Mouse (Mus musculus): Measurements from ENCODE around the gene Ccnd1.
A peak's percentile ranks its signal among the peaks of the same experiment; 100 is the strongest.

The Ccnd1 gene

GRCm38 (mm10) chr7:144939344-144940002 lies at the start of gene Ccnd1:
Gene Ccnd1 (minus strand): TSS chr7:144939925.
- DNase-seq (ENCODE audit: extremely low read depth, insufficient read length, low spot score), result peak; percentile 88

GRCm38 (mm10) chr7:144988856-144989255 lies 49.1 kb upstream of the Ccnd1 start:
- DNase-seq (ENCODE audit: extremely low read depth, insufficient read length, low spot score), result no peak

- no peak for DNase-seq (ENCODE audit: extremely low read depth, insufficient read length, low spot score)
Measured at GRCm38 (mm10) chr7:144985100-144985499, 45.4 kb upstream of the Ccnd1 start.

GRCm38 (mm10) chr7:144982358-144983110 lies 42.8 kb upstream of the Ccnd1 start:
- peak; percentile 73 for DNase-seq (ENCODE audit: extremely low read depth, insufficient read length, low spot score)

- DNase-seq (ENCODE audit: extremely low read depth, insufficient read length, low spot score), result peak; percentile 82
Measured at GRCm38 (mm10) chr7:144981426-144982079, 41.8 kb upstream of the Ccnd1 start.

GRCm38 (mm10) chr7:144979814-144980213 lies 40.1 kb upstream of the Ccnd1 start:
- DNase-seq (ENCODE audit: extremely low read depth, insufficient read length, low spot score), result no peak

- no peak for DNase-seq (ENCODE audit: extremely low read depth, insufficient read length, low spot score)
Measured at GRCm38 (mm10) chr7:144977121-144977520, 37.4 kb upstream of the Ccnd1 start.

GRCm38 (mm10) chr7:144973461-144973860 lies 33.7 kb upstream of the Ccnd1 start:
- DNase-seq (ENCODE audit: extremely low read depth, insufficient read length, low spot score), result no peak

GRCm38 (mm10) chr7:144971769-144972168 lies 32.0 kb upstream of the Ccnd1 start:
- peak; percentile 58 for DNase-seq (ENCODE audit: extremely low read depth, insufficient read length, low spot score)

- peak; percentile 82 for DNase-seq (ENCODE audit: extremely low read depth, insufficient read length, low spot score)
Measured at GRCm38 (mm10) chr7:144970997-144971768, 31.5 kb upstream of the Ccnd1 start.

- no peak for DNase-seq (ENCODE audit: extremely low read depth, insufficient read length, low spot score)
Measured at GRCm38 (mm10) chr7:144965893-144966292, 26.2 kb upstream of the Ccnd1 start.

GRCm38 (mm10) chr7:144964316-144964715 lies 24.6 kb upstream of the Ccnd1 start:
- DNase-seq (ENCODE audit: extremely low read depth, insufficient read length, low spot score), result peak; percentile 64

GRCm38 (mm10) chr7:144963911-144964310 lies 24.2 kb upstream of the Ccnd1 start:
- peak; percentile 69 for DNase-seq (ENCODE audit: extremely low read depth, insufficient read length, low spot score)

- no peak for DNase-seq (ENCODE audit: extremely low read depth, insufficient read length, low spot score)
Measured at GRCm38 (mm10) chr7:144958509-144959395, 19.0 kb upstream of the Ccnd1 start.

- DNase-seq (ENCODE audit: extremely low read depth, insufficient read length, low spot score), result peak; percentile 93
Measured at GRCm38 (mm10) chr7:144943254-144943653, 3.5 kb upstream of the Ccnd1 start.

GRCm38 (mm10) chr7:144942744-144943135 lies 3.0 kb upstream of the Ccnd1 start:
- DNase-seq (ENCODE audit: extremely low read depth, insufficient read length, low spot score), result no peak

- DNase-seq (ENCODE audit: extremely low read depth, insufficient read length, low spot score), result peak; percentile 32
Measured at GRCm38 (mm10) chr7:144942071-144942743, 2.5 kb upstream of the Ccnd1 start.

- peak; percentile 92 for DNase-seq (ENCODE audit: extremely low read depth, insufficient read length, low spot score)
Measured at GRCm38 (mm10) chr7:144941242-144941831, 1.6 kb upstream of the Ccnd1 start.

- no peak for DNase-seq (ENCODE audit: extremely low read depth, insufficient read length, low spot score)
Measured at GRCm38 (mm10) chr7:144940585-144940984, 860 bp upstream of the Ccnd1 start.
